Mouse (Mus musculus) left cerebral cortex, postnatal 4 days (tissue): ENCODE measurements around the gene 1500009L16Rik. TPM values are rescaled to one million over a fixed set of nuclear protein-coding genes. Genes with fewer than 3 reads are reported as not detected.

Experiments
- total RNA-seq, 2 experiments: library from RNA; stranded (reverse); gene quantifications; 2 replicates each; pipeline ENCODE4 v1.2.3; 2021

1500009L16Rik gene
- total RNA-seq, 2 experiments from 2014 or later: 46.9 to 52.0 TPM

Other genes with a start within 250 kb of the 1500009L16Rik start
- 10 to 100 TPM; 33.6 to 33.9 TPM for gene Aldh1l2, start 188.7 kb upstream of the 1500009L16Rik start, total RNA-seq
- gene Washc4, start 179.1 kb upstream of the 1500009L16Rik start, total RNA-seq: 10 to 100 TPM; 26.1 to 27.0 TPM
- 10 to 100 TPM; 35.9 to 38.8 TPM for gene Appl2, start 74.1 kb upstream of the 1500009L16Rik start, total RNA-seq